Mouse (Mus musculus): ENCODE measurements around the gene Car8.
"Not testable (repeated sequence)": the region's sequence is repeated elsewhere in the genome, so short reads cannot be mapped to it uniquely, and the experiment has no call there.

The Car8 gene

DNA sequence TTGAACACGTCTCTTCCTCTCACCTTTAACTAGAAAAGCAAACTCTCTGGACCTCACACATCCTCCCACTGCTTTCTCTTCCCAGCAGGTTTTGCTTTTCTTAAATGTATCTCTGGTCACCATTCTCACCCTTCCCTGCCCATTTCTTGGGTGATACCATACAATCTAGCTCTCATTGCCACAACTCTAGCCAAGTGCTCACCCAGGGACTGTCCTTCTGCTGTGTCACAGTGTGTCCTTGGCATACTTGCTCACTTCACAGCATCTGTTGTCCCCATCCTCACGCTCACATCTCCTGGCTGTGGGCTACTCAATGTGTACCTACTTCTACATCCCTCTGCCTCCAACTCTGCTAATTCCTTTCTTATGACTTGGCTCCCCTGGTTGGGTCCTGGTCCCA is 37.2 kb downstream of the Car8 start:
- DNase-seq: no peak

- DNase-seq: peak; percentile 22 to 67
Observed at GRCm38 (mm10) chr4:8200081-8200480, 38.8 kb downstream of the Car8 start.

DNA sequence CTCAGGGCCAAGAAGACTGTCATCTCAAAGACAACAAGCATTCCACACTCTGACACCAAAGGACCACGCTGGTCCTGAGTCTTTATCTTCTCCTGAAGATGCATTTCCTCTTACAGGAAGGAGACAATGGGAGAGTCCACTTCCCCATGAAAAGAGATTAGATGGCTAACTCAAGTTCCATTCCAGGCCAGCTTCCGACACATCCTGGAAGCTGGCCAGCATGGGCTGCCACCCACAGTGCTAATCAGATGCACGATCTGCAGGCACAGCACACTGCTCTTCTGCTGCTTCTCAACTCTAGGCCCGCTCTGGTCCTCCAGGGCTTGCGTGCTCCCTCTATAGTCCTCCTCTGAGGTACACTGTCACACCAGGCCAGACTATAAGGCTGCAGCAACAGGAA is 40.8 kb downstream of the Car8 start:
- DNase-seq: peak; percentile 38 to 75

- DNase-seq: no peak
Observed at GRCm38 (mm10) chr4:8190441-8190840, 48.4 kb downstream of the Car8 start.

- DNase-seq: no peak
Observed at GRCm38 (mm10) chr4:8186921-8187687, 51.7 kb downstream of the Car8 start.

GRCm38 (mm10) chr4:8180576-8180975 is 58.3 kb downstream of the Car8 start:
- DNase-seq: no peak

GRCm38 (mm10) chr4:8154589-8155198 is 84.1 kb downstream of the Car8 start:
- no peak for DNase-seq

GRCm38 (mm10) chr4:8153926-8154325 is 84.9 kb downstream of the Car8 start:
- DNase-seq: not testable (repeated sequence)

DNA sequence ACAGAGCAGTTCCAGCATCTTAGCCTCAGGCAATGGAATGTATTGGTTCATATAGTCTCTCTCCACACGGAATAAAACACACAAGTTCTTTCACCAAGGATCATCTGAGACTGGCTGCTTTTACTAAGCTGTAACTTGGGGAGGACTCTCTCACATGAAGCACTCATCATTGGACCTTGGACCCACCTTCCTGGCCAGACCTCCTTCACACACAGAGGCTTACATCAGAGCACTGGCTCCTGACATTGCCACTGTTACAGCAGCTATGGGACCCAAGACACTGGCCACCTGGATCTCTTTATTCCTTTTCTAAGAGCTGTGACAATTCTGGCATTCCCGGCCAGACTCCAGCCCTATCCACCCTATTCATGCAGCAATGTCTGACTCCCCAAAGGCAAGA is 101.4 kb downstream of the Car8 start:
- no peak for DNase-seq

DNA sequence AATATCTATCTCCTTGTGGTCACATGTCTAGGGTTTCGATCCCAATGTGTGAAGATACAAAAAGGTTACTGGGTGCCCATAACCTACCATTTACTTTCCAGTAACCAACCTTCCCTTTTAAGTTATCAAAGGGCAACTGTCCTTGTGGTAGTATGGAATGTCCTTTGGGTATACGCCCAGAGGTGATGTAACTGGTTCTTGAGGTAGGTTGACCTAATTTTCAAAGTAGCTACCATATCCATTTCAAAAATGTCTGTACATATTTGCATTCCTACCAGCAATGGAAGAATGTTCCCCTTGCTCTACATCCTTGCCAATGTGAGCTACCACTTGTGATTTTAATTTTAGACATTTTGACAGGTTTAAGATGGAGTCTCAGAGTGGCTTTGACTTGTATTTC is 106.8 kb downstream of the Car8 start:
- no peak for DNase-seq

DNA sequence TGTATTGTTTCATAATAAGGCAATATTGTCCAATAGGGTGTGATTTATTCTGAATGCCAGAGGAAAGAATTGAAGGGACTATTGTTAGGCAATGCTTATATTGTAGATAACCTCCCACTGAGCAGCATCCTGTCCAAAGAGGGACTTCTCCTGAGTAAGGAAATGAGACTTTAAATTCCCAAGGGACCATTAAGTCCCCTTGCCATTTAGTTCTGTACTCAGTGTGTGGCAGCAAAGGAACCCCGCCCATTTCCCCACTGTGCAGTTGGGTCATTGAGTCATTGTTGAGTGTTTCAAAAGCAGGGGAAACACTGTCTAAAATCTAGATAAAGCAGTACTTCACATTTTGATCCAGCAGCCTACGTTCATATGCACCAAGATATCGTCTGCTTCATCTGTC is 125.3 kb downstream of the Car8 start:
- peak; percentile 19 to 39 for DNase-seq

DNA sequence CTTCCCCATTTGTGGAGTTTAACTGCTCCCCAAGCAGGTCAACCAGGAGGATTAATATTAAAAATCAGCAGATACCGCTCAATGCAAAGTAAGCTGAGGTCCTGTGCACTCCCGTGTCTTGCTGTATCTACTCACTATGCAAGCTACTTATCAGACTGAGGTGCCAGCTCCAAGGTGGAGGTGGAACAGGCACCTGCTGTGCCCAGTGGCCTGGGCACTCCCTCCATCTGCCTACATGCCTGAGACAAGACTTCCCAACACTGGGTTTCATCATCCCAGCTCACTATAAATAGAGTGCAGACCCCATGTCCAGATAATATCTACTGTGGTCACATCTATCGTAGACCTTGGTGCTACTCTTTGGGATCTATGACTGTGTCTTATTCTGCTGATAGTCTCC is 127.0 kb downstream of the Car8 start:
- no peak for DNase-seq

DNA sequence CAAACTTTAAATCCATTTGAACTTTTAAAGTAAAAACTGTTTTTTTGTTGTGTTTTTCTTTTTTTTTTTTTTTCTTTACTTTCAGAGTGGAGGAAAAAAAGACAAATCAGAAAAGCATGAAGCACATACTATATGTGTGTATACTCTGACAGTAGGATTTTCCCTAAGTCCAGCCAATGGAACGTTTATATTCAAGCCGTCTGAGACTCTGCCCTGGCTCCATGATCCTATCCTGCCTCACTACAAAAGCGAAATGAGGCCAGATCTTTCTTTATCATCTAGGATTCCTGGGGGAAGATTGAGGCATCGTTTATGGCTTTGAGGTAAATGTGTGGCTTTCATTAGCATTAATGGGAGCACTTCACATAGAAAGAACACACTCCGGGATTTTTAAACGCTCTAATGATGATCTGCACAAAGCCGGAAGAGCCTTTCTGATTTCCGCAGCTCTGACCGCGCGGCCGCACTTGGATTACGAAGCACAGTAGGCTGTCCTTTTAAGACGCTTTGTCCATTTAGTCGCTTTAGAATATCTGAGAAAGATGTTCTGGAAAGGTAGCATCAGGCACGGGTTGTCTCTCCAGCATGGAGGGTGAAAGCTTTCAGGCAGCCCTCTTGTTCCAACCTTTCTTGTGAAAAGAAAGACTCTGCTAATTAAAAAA is 128.8 kb downstream of the Car8 start:
- DNase-seq: no peak

DNA sequence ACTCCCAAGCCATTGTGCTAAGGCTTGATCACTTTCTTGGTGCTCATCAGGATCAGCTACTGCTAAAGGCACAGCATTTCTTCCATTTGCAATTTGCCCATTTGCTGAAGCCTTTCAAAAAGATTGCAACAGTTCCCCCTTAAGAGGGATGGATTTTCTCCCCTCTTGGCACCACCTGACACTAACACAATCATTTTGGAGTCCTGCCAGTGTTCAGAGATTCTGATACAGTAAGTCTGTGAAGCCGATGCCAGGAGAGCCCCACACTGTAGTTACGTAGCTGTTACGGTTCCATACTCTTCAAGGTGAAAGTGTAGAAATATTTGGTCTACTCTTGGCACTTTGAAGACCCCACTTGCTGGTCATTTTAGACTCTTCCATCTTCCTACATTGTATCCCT is 137.4 kb downstream of the Car8 start:
- DNase-seq: no peak

- DNase-seq: no peak
Observed at GRCm38 (mm10) chr4:8098084-8098483, 140.8 kb downstream of the Car8 start.

DNA sequence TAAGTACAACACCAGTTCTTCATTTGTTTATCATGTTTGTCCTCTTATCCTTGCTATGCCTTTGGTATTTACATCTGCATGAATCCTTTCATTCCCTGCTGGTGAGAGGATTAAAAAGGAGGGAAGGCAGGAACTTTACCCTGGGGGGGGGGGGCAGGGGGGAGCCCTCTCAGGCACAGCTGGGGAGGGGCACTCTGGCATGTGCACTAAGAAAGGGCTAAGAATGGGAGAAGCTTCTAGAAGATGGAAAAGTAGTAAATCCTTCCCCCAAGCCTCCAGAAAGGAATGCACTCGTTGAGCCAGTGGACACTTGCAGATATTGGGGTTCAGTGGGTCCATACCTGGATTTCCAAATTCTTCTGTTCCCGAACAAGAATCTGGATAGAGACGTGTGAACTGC is 141.2 kb downstream of the Car8 start:
- no peak for DNase-seq

- DNase-seq: not testable (repeated sequence)
Observed at GRCm38 (mm10) chr4:8093566-8093965, 145.3 kb downstream of the Car8 start.
